In the genomic region with DNA sequence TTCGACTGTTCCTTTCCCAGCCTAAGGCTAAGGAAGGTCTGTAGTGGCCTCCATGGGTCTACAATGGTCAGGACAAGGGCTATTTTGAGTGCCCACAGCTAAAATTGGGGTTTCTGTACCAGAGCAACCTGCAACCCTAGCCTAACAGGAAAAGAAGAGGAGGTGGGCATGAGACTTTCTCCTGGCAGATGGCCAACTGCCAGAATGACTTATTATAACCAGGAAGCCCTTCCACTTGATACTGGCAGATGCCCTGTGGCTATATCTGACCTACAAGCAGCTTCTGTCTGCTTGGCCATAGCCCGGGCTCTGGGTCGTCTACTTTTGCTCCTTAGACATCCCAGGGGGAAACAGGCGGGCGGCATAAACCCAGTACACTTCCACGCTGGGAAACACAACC, we compare ENCODE assay signal across 19 mouse cellular contexts.
DNase-seq lines count a peak whose midpoint lies in the region; ATAC-seq lines count a peak whose summit lies in the region.
"Had no signal": no experiment of that assay in that cellular context is flagged by ENCODE, and none has a peak within 500 bp of the region (broad histone marks: within the 10 kb centered on the region; RNA-seq: fewer than 3 reads in every experiment).

No protein-coding gene starts in this region.

- H3K9ac ChIP-seq in kidney, embryonic 14.5 days (ENCODE audit: low read depth, low read length) = no peak overlapping the region
- H3K9ac ChIP-seq: embryonic facial prominence, embryonic 13.5 days; forebrain, embryonic 12.5 days; heart, embryonic 13.5 days; hindbrain, embryonic 12.5 days; intestine, embryonic 15.5 days had no signal

- peak; percentile 40 to 51 for DNase-seq in cerebellum, postnatal 10 days
- no peak for DNase-seq in cerebellum, adult 18-20 months
- no peak for DNase-seq in kidney, postnatal 36 days
- DNase-seq in lung, postnatal 10 days = peak; percentile 13
- no peak for DNase-seq in lung, adult 18-20 months
- no peak for DNase-seq in spleen, postnatal 14 days (ENCODE audit: low spot score in 2 of 2)
- DNase-seq: adrenal gland, postnatal 14 days; cerebellum, adult 2 months; cerebellum, postnatal 25 days; gastrocnemius, postnatal 25 days; heart, postnatal 36 days had no signal

- no peaks in the 10 kb centered on the region for H3K9me3 ChIP-seq in kidney, embryonic 14.5 days (ENCODE audit: control insufficient read depth, low read length)
- H3K9me3 ChIP-seq: embryonic facial prominence, embryonic 13.5 days; forebrain, embryonic 12.5 days; heart, embryonic 13.5 days; hindbrain, embryonic 12.5 days; intestine, embryonic 15.5 days had no signal

- 76% methylated on average over 6 of the region's 6 CpGs for WGBS in kidney, embryonic 14.5 days

- H3K27me3 ChIP-seq in kidney, embryonic 14.5 days (ENCODE audit: control insufficient read depth, insufficient read depth, low read length) = no peaks in the 10 kb centered on the region
- H3K27me3 ChIP-seq: embryonic facial prominence, embryonic 13.5 days; forebrain, embryonic 12.5 days; heart, embryonic 13.5 days; hindbrain, embryonic 12.5 days; intestine, embryonic 15.5 days had no signal

- 0 out of 2 replicates have a peak, but pooled peaks have one; percentile 35 for ATAC-seq in kidney, embryonic 14.5 days (ENCODE audit: low FRiP score, low TSS enrichment)
- ATAC-seq: activated CD4-positive, CD25-positive, alpha-beta regulatory T cell, adult 4 months; forebrain, embryonic 16.5 days; intestine, embryonic 15.5 days had no signal

- H3K4me1 ChIP-seq in kidney, embryonic 14.5 days (ENCODE audit: control insufficient read depth, insufficient read depth, low read length) = no peaks in the 10 kb centered on the region
- H3K4me1 ChIP-seq: embryonic facial prominence, embryonic 13.5 days; intestine, embryonic 15.5 days had no signal

- H3K4me2 ChIP-seq in kidney, embryonic 14.5 days (replicated peaks; ENCODE audit: low read depth, low read length) = no peak overlapping the region
- H3K4me2 ChIP-seq: embryonic facial prominence, embryonic 13.5 days; forebrain, embryonic 12.5 days; heart, embryonic 13.5 days; hindbrain, embryonic 12.5 days; intestine, embryonic 15.5 days had no signal

- H3K36me3 ChIP-seq in kidney, embryonic 14.5 days (ENCODE audit: control insufficient read depth, insufficient read depth, low read length) = no peaks in the 10 kb centered on the region
- H3K36me3 ChIP-seq: embryonic facial prominence, embryonic 13.5 days; forebrain, embryonic 12.5 days; heart, embryonic 13.5 days; hindbrain, embryonic 12.5 days; intestine, embryonic 15.5 days had no signal

- no peak overlapping the region for H3K4me3 ChIP-seq in kidney, embryonic 14.5 days (ENCODE audit: low read length)
- H3K4me3 ChIP-seq: embryonic facial prominence, embryonic 13.5 days; forebrain, embryonic 12.5 days; heart, embryonic 13.5 days; hindbrain, embryonic 12.5 days; intestine, embryonic 15.5 days had no signal

- H3K27ac ChIP-seq in kidney, embryonic 14.5 days (ENCODE audit: low read depth, low read length) = no peak overlapping the region
- H3K27ac ChIP-seq: embryonic facial prominence, embryonic 13.5 days; forebrain, embryonic 12.5 days; heart, embryonic 13.5 days; hindbrain, embryonic 12.5 days; intestine, embryonic 15.5 days had no signal

Comparison
In these comparisons a context has a peak if more than half of its experiments do, and no peak if none do; other contexts are left out.
1. DNase-seq: peak in cerebellum, postnatal 10 days (2 of 2) and lung, postnatal 10 days (single experiment); none in cerebellum, adult 18-20 months (0 of 2), kidney, postnatal 36 days (0 of 2), lung, adult 18-20 months (0 of 2) and spleen, postnatal 14 days (0 of 2).